Mouse (Mus musculus) spleen, adult 2 months (tissue): ENCODE results near the gene Nprl3. TPM values are rescaled to one million over a fixed set of nuclear protein-coding genes. Genes with fewer than 3 reads are reported as not detected.

ENCODE experiments used
- DNase-seq, 2 experiments: peaks; one replicate each; pipeline versions ENCODE4 v3.0.0 to v3.0.0-alpha.2; 2012 to 2021; ENCODE audit warnings: low spot score in 2 of 2, low read depth in 1 of 2
- H3K27ac ChIP-seq: fragments of 200-500 bp; 2 replicates; pipeline ENCODE4 v1.5.1; 2012; ENCODE audit warnings: low read length, inconsistent platforms; ENCODE audit not compliant: insufficient read depth
- H3K27me3 ChIP-seq: fragments of 200-500 bp; 2 replicates; pipeline ENCODE4 v1.6.1; 2012; ENCODE audit warnings: mild to moderate bottlenecking, moderate library complexity, low read length, inconsistent platforms; ENCODE audit not compliant: control insufficient read depth, insufficient read depth
- H3K36me3 ChIP-seq: fragments of 200-500 bp; 2 replicates; pipeline ENCODE4 v1.6.1; 2012; ENCODE audit warnings: mild to moderate bottlenecking, low read length, inconsistent platforms; ENCODE audit not compliant: control insufficient read depth, insufficient read depth
- H3K4me1 ChIP-seq: fragments of 200-500 bp; 2 replicates; pipeline ENCODE4 v1.6.1; 2011; ENCODE audit warnings: inconsistent platforms; ENCODE audit not compliant: control insufficient read depth, insufficient read depth, insufficient read length
- H3K4me3 ChIP-seq: fragments of 200-500 bp; 2 replicates; pipeline ENCODE4 v1.5.1; 2011; ENCODE audit warnings: mild to moderate bottlenecking, inconsistent platforms; ENCODE audit not compliant: insufficient read depth, insufficient read length; ENCODE audit errors: extremely low read depth
- CTCF ChIP-seq: fragments of 200-500 bp; IDR thresholded peaks from 2 replicates; pipeline ENCODE4 v1.5.1; 2011; ENCODE audit warnings: mild to moderate bottlenecking, inconsistent platforms; ENCODE audit not compliant: insufficient read depth, insufficient read length, insufficient replicate concordance; ENCODE audit errors: extremely low read depth
- POLR2A ChIP-seq: fragments of 200-500 bp; IDR thresholded peaks from 2 replicates; pipeline ENCODE4 v1.6.1; 2011; ENCODE audit warnings: low read depth, low read length, inconsistent platforms
- WGBS: fragments of 180-500 bp; shearing (Covaris S2); methylation state at CpG from one replicate; pipeline ENCODE4 v1.1.7; 2018; 5-methylcytosine and 5-hydroxymethylcytosine counted together
- polyA plus RNA-seq: library from polyadenylated mRNA; depleted of rRNA; stranded (reverse); fragments of >200 nt; gene quantifications from 2 replicates; pipeline ENCODE4 v1.2.3, GENCODE M21; 2012

The Nprl3 gene
- polyA plus RNA-seq, 1 experiment, result 76.9 TPM

GRCm38 (mm10) chr11:32236132-32236531 lies 31.4 kb downstream of the Nprl3 start:
- Histone ChIP-seq H3K36me3 (peaks cover 27% of the 10 kb centered on the region), H3K4me1 (peaks cover 10% of the 10 kb centered on the region; the same call in 1 of the 2 replicates), H3K4me3 (no peak overlapping the region), H3K27me3 (no peaks in the 10 kb centered on the region), H3K27ac (no peak overlapping the region)
- no peak for DNase-seq
- TF ChIP-seq CTCF (no peak), POLR2A (no peak)
- WGBS, result 95% methylated on average over 2 of the region's 2 CpGs

GRCm38 (mm10) chr11:32235646-32236045 lies 31.9 kb downstream of the Nprl3 start:
- Histone ChIP-seq H3K4me3 (no peak overlapping the region), H3K27ac (no peak overlapping the region), H3K4me1 (peaks cover 10% of the 10 kb centered on the region; the same call in 1 of the 2 replicates), H3K36me3 (peaks cover 26% of the 10 kb centered on the region), H3K27me3 (no peaks in the 10 kb centered on the region)
- 88% methylated on average over 3 of the region's 3 CpGs for WGBS
- TF ChIP-seq CTCF, result no peak
- TF ChIP-seq POLR2A, result no peak
- DNase-seq, result no peak

GRCm38 (mm10) chr11:32234816-32235485 lies 32.6 kb downstream of the Nprl3 start:
- peaks cover 10% of the 10 kb centered on the region; the same call in 1 of the 2 replicates for H3K4me1 ChIP-seq

GRCm38 (mm10) chr11:32233895-32234294 lies 33.6 kb downstream of the Nprl3 start:
- Histone ChIP-seq H3K36me3 (peaks cover 27% of the 10 kb centered on the region), H3K27ac (no peak overlapping the region), H3K4me3 (no peak overlapping the region), H3K27me3 (no peaks in the 10 kb centered on the region), H3K4me1 (peaks cover 10% of the 10 kb centered on the region; the same call in 1 of the 2 replicates)
- TF ChIP-seq CTCF (no peak), POLR2A (no peak)
- no peak for DNase-seq
- 98% methylated on average over 3 of the region's 3 CpGs for WGBS

More at GRCm38 (mm10) chr11:32234816-32235485, 32.6 kb downstream of the Nprl3 start:
- DNase-seq, result no peak
- Histone ChIP-seq H3K4me3 (no peak overlapping the region), H3K27ac (no peak overlapping the region), H3K36me3 (peaks cover 28% of the 10 kb centered on the region), H3K27me3 (no peaks in the 10 kb centered on the region)
- TF ChIP-seq CTCF, result no peak
- TF ChIP-seq POLR2A, result no peak
- WGBS, result 93% methylated on average over 6 of the region's 6 CpGs

GRCm38 (mm10) chr11:32232848-32233247 lies 34.7 kb downstream of the Nprl3 start:
- H3K27ac ChIP-seq, result no peak overlapping the region
- H3K4me3 ChIP-seq, result no peak overlapping the region
- no peak for DNase-seq
- TF ChIP-seq POLR2A (no peak), CTCF (no peak)
- peaks cover 5% of the 10 kb centered on the region; the same call in 1 of the 2 replicates for H3K4me1 ChIP-seq
- peaks cover 27% of the 10 kb centered on the region for H3K36me3 ChIP-seq
- WGBS, result 95% methylated on average over 10 of the region's 10 CpGs
- no peaks in the 10 kb centered on the region for H3K27me3 ChIP-seq

- WGBS, result 76% methylated on average over 2 of the region's 2 CpGs
- Histone ChIP-seq H3K4me1 (peaks cover under 1% of the 10 kb centered on the region; the same call in 1 of the 2 replicates), H3K27me3 (no peaks in the 10 kb centered on the region), H3K36me3 (peaks cover 27% of the 10 kb centered on the region), H3K4me3 (no peak overlapping the region), H3K27ac (no peak overlapping the region)
- no peak for DNase-seq
- TF ChIP-seq POLR2A (no peak), CTCF (no peak)
These were observed 36.4 kb downstream of the Nprl3 start for GRCm38 (mm10) chr11:32231125-32231524.

GRCm38 (mm10) chr11:32230220-32230619 lies 37.3 kb downstream of the Nprl3 start:
- Histone ChIP-seq H3K36me3 (peaks cover 27% of the 10 kb centered on the region), H3K27ac (no peak overlapping the region), H3K4me1 (peaks cover 6% of the 10 kb centered on the region), H3K4me3 (no peak overlapping the region), H3K27me3 (no peaks in the 10 kb centered on the region)
- DNase-seq, result no peak
- TF ChIP-seq CTCF (no peak), POLR2A (no peak)
- WGBS, result 89% methylated on average over 4 of the region's 4 CpGs
